Mouse (Mus musculus) mesoderm, embryonic 11.5 days (tissue): Measurements from ENCODE around the gene Fgf22.

Experiments used
- DNase-seq: peaks from one replicate; pipeline ENCODE4 v3.0.0-alpha.2; 2012; ENCODE audit warnings: low read depth, low spot score

The Fgf22 gene

DNA sequence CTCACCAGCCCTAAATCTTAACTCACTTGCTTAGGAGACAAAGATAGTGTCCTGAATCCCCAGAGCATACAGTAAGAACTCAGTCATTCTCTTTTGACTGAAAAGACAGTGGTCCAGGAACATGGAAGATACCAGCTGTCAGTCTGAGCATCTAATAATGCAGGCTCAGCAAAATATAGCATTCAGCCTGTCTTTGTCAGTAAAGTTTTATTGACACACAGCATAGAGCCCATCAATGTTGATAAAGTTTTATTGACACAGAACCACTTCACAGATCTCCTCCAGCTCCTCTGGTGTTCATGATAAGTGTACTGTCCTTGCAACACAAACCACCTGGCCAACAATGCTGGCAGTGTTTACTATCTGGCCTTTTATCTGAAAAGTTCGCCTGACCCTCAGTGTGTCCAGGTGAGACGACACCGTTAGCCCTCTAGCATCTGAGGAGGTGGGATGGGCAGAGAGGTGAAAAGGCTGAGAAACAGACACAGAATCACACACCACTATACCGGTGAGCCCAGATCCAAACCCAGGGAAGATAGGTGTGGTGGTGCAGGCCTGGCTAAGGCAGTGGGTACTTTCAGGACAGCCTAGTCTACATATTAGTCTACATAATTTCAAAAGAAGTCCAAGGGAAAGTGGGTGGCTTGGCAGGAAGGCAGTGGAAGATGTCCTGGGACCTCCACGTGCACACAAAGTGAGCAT, 37.6 kb downstream of the Fgf22 start:
- DNase-seq = no peak

GRCm38 (mm10) chr10:79793051-79793737, 38.3 kb downstream of the Fgf22 start, which contains the start of gene Palm:
TSS of gene Palm (plus strand) at chr10:79793572.
- peak; percentile 84 for DNase-seq

DNA sequence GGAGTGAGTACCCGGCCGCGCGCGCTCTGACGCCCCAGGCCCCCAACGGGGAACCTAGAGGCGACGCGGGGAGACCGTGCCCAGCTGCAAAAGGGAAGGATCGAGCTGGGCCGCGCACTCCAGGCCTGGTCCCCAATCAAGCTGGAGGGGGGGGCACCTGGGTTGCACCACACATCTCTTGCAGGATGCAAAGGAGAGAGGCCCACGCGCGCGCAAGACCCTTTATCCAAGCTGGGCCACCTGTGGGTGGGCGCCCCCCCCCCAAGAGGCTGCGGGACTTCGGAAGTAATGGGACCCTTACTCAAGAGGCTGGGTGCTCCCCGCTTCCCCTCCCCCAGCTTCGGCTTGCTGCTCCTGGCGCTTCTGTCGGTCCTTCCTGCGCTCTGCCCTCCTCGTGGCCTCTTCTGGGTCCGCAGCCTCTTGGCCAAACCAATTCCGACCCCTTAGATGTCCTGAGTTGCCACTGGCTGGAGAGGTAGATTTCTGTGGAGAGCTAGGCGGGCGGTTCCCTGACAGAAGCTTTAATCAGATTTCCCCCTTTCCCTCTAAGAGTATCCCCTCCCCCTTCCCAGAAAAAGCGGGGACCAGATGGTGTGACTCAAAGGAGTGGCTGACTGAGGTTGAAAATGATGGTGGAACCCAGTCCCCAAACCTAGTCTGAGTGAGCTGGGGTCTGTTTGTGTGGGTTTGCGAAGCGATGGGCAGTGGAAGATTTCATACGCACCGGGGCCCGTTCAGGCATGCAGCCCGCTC, 39.0 kb downstream of the Fgf22 start:
- peak; percentile 40 for DNase-seq

DNA sequence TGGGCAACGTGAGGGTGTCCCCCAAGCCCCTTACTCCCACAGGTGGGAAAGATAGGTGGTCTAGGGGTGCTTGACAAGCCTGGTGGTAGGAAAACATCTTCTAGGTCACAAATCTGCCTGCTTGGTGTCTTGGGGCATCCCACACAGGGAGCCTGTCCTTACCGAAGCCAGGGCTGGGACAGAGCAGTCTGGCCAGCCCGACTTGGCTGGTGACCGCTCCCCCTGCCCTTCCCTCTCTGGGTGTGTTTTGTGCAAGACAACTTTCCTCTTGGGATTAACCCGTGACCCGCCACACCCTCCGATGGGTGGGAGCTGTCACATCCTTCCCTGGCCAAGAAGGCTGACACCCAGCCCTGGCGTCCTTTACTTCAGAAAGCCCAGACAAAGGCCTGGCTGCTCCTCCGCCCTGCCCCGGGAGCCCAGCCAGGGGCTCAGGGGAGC, 39.6 kb downstream of the Fgf22 start:
- no peak for DNase-seq

GRCm38 (mm10) chr10:79795905-79796304, 41.0 kb downstream of the Fgf22 start:
- DNase-seq = no peak

- DNase-seq = peak; percentile 19
Measured at GRCm38 (mm10) chr10:79797326-79797725, 42.5 kb downstream of the Fgf22 start.

GRCm38 (mm10) chr10:79798289-79798928, 43.5 kb downstream of the Fgf22 start:
- no peak for DNase-seq

DNA sequence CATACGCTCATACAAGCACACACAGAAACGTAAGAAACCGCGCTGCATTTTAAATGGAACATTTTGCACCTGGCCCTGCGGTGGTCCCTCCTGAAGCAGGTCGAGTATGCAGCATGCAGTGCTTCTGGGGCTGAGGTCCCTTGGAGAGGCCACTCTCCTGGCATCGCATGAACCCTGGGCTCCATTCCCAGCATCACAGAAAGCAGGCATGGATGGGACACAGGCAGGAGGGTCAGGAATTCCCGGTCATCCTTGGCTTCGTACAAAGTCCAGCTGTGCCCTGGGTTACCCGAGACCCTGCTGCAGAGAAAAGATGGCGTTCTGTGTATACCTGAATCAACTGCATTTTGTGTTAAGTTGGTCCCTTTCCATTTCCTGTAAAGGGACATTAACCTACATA, 45.6 kb downstream of the Fgf22 start:
- DNase-seq = no peak

DNA sequence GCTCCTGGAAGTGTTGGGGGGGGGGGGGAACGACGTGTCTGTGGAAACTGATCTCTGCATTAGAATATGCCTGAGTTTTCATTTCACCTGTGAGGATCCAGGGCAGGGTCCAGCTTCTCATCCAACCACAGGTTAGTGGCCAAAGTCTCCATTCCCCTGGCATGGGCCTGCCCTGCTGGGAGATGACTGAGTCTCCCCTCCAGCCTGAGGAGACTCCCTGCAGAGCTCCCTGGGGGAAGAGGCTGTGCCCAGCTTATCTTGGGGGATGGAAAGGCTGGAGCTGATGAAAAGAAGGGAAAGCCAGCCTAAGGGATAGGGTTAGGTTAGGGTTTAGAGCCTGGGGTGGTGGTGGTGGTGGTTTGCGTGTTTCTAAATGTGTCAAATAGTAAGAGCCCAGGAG, 47.0 kb downstream of the Fgf22 start:
- no peak for DNase-seq

DNA sequence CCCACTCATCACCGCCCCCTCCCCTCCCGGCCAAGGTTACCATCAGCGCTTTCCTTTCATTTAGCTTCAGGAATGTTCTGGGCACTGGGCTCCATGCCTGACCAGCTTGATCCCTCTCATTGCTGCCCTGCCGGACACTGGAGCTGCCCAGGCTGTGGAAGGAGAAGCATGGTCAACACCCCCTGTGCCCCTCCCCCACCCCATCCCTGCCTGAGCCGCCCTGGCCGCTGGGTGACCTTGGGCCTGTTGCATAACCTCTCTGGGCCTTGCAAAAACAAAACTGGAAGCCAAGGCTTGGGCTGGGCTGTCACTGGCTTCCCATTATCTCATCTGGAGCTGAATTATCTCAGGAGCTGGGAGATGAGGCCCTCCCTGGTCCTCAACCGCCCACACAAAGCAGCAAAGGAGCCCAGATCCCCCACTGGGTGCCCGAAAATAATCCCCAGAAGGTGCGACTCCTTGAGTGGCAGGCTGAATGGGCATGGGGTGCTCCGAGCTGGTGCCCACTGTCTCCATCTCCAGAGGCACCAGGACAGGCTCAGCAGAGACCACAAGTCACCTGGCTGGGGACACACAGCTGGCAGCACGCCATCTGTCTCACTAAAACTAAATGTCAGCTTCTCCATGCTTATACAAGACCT, 47.6 kb downstream of the Fgf22 start:
- DNase-seq = no peak

- DNase-seq = peak; percentile 88
Measured at GRCm38 (mm10) chr10:79803716-79804323, 48.9 kb downstream of the Fgf22 start.

GRCm38 (mm10) chr10:79805636-79806035, 50.8 kb downstream of the Fgf22 start:
- DNase-seq = no peak

- no peak for DNase-seq
Measured at GRCm38 (mm10) chr10:79806331-79806730, 51.5 kb downstream of the Fgf22 start.

DNA sequence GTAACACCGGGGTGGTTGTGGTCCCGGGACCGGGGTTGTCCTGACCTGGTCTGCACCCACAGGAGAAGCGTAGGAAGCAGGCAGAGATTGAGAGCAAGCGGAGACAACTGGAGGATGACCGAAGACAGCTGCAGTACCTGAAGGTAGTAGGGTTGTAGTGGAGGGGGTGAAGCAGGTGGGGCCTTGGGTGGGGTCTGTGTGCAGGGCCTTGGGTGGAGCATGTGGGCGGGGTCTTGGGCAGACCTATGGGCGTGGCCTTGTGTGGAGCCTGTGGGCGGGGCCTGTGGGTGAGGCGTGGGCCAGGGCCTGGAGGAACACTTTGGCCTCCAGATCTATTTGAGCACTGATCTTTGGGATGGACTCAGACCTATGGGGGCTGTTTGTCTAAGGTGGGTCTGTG, 52.1 kb downstream of the Fgf22 start:
- DNase-seq = no peak

GRCm38 (mm10) chr10:79807826-79808225, 53.0 kb downstream of the Fgf22 start:
- DNase-seq = peak; percentile 24
